Mouse (Mus musculus) intestine, embryonic 14.5 days (tissue): Measurements from ENCODE around the gene Fuca2. TPM values are rescaled to one million over a fixed set of nuclear protein-coding genes. Genes with fewer than 3 reads are reported as not detected.

Experiments
- ATAC-seq: fragments of 200-750 bp; cut with Nextera tagmentation; replicated peaks from 2 replicates; pipeline ENCODE4 v1.8.0; 2017; ENCODE audit warnings: low read depth, moderate number of reproducible peaks, moderate TSS enrichment, moderate library complexity; ENCODE audit not compliant: low FRiP score, low TSS enrichment
- DNase-seq: peaks from one replicate; pipeline ENCODE4 v3.0.0-alpha.2; 2018; ENCODE audit warnings: low spot score
- H3K27ac ChIP-seq: fragments of 300-500 bp; sonication (generic); 2 replicates; pipeline ENCODE4 v1.5.1; 2014; ENCODE audit warnings: low read depth, mild to moderate bottlenecking, control low read depth
- H3K27me3 ChIP-seq: fragments of 300-500 bp; sonication (generic); replicated peaks from 2 replicates; pipeline ENCODE4 v1.6.1; 2014; ENCODE audit warnings: low read length, control low read depth; ENCODE audit not compliant: control insufficient read depth, insufficient read depth
- H3K36me3 ChIP-seq: fragments of 300-500 bp; sonication (generic); 2 replicates; pipeline ENCODE4 v1.6.1; 2014; ENCODE audit warnings: low read length, control low read depth; ENCODE audit not compliant: control insufficient read depth, insufficient read depth
- H3K4me1 ChIP-seq: fragments of 300-500 bp; sonication (generic); replicated peaks from 2 replicates; pipeline ENCODE4 v1.6.1; 2014; ENCODE audit warnings: low read length, control low read depth, mixed read lengths; ENCODE audit not compliant: control insufficient read depth, insufficient read depth
- H3K4me2 ChIP-seq: fragments of 300-500 bp; sonication (generic); 2 replicates; pipeline ENCODE4 v1.6.1; 2014; ENCODE audit warnings: low read length
- H3K4me3 ChIP-seq: fragments of 300-500 bp; sonication (generic); 2 replicates; pipeline ENCODE4 v1.5.1; 2014; ENCODE audit warnings: low read depth, low read length, control low read depth, mixed read lengths
- H3K9ac ChIP-seq: fragments of 300-500 bp; sonication (generic); 2 replicates; pipeline ENCODE4 v1.6.1; 2014; ENCODE audit warnings: mild to moderate bottlenecking, low read length
- H3K9me3 ChIP-seq: fragments of 300-500 bp; sonication (generic); 2 replicates; pipeline ENCODE4 v1.6.1; 2016; ENCODE audit warnings: low read length, control low read depth; ENCODE audit not compliant: control insufficient read depth
- WGBS: fragments of 180-500 bp; shearing (Covaris S2); extraction: QIAGEN DNeasy Blood & Tissue Kit; methylation state at CpG from one replicate; pipeline ENCODE4 v1.1.7; 2014; 5-methylcytosine and 5-hydroxymethylcytosine counted together
- polyA plus RNA-seq: library from polyadenylated mRNA; unstranded; fragments of >200 nt; fragmentation: Nextera tagmentation; extraction: Ambion mirVana; gene quantifications from 2 replicates; pipeline ENCODE4 v1.2.1, GENCODE M21; 2014

Gene Fuca2
- polyA plus RNA-seq, 1 experiment from 2014 or later: 58.3 TPM

GRCm38 (mm10) chr10:13473833-13474567 is 25.3 kb upstream of the Fuca2 start, which contains the start of gene Phactr2:
Phactr2 (minus strand) TSS chr10:13474412.
- Histone ChIP-seq H3K36me3 (no peaks in the 10 kb centered on the region), H3K27ac (no peak within 1 kb of the TSS), H3K4me3 (peak within 1 kb of the TSS; percentile 46), H3K9me3 (no peaks in the 10 kb centered on the region), H3K9ac (peak within 1 kb of the TSS; percentile 66), H3K4me2 (peak within 1 kb of the TSS; percentile 83), H3K4me1 (peaks cover 9% of the 10 kb centered on the region), H3K27me3 (peaks cover 38% of the 10 kb centered on the region)
- DNase-seq (peak; percentile 84), ATAC-seq (peak; percentile 85)
- WGBS: under 1% methylated on average over 64 of the region's 71 CpGs

GRCm38 (mm10) chr10:13474568-13474955 is 24.8 kb upstream of the Fuca2 start:
- Histone ChIP-seq H3K4me3 (peak overlapping the region; percentile 46), H3K4me2 (peak overlapping the region; percentile 83), H3K9me3 (no peaks in the 10 kb centered on the region), H3K27me3 (peaks cover 38% of the 10 kb centered on the region), H3K4me1 (peaks cover 9% of the 10 kb centered on the region), H3K27ac (no peak overlapping the region), H3K36me3 (no peaks in the 10 kb centered on the region), H3K9ac (peak overlapping the region; percentile 66)
- peak; percentile 59 for ATAC-seq
- DNase-seq: peak; percentile 77
- 5% methylated on average over 10 of the region's 10 CpGs for WGBS

GRCm38 (mm10) chr10:13475121-13475520 is 24.2 kb upstream of the Fuca2 start:
- Histone ChIP-seq H3K9me3 (no peaks in the 10 kb centered on the region), H3K27ac (no peak overlapping the region), H3K36me3 (no peaks in the 10 kb centered on the region), H3K9ac (no peak overlapping the region), H3K27me3 (peaks cover 38% of the 10 kb centered on the region), H3K4me3 (peak overlapping the region; percentile 46; the same call in 1 of the 2 replicates), H3K4me2 (peak overlapping the region; percentile 83; the same call in 1 of the 2 replicates), H3K4me1 (peaks cover 9% of the 10 kb centered on the region)
- 27% methylated on average over 7 of the region's 7 CpGs for WGBS
- ATAC-seq (no peak), DNase-seq (no peak)

- H3K36me3 ChIP-seq: no peaks in the 10 kb centered on the region
- ATAC-seq (no peak), DNase-seq (no peak)
- peaks cover 9% of the 10 kb centered on the region for H3K4me1 ChIP-seq
- H3K4me2 ChIP-seq: no peak overlapping the region
- WGBS: 77% methylated on average over 6 of the region's 6 CpGs
- no peak overlapping the region for H3K4me3 ChIP-seq
- no peaks in the 10 kb centered on the region for H3K9me3 ChIP-seq
- no peak overlapping the region for H3K27ac ChIP-seq
- H3K27me3 ChIP-seq: peaks cover 21% of the 10 kb centered on the region; the same call in 1 of the 2 replicates
- H3K9ac ChIP-seq: no peak overlapping the region
Observed at GRCm38 (mm10) chr10:13479341-13479740, 20.0 kb upstream of the Fuca2 start.

GRCm38 (mm10) chr10:13485958-13486357 is 13.4 kb upstream of the Fuca2 start:
- Histone ChIP-seq H3K9ac (no peak overlapping the region), H3K4me1 (no peaks in the 10 kb centered on the region), H3K27ac (no peak overlapping the region), H3K4me3 (no peak overlapping the region), H3K36me3 (no peaks in the 10 kb centered on the region), H3K4me2 (no peak overlapping the region), H3K27me3 (no peaks in the 10 kb centered on the region), H3K9me3 (no peaks in the 10 kb centered on the region)
- no peak for DNase-seq
- ATAC-seq: no peak
- 72% methylated on average over 4 of the region's 4 CpGs for WGBS

- DNase-seq (no peak), ATAC-seq (no peak)
- no peaks in the 10 kb centered on the region for H3K9me3 ChIP-seq
- H3K4me1 ChIP-seq: no peaks in the 10 kb centered on the region
- WGBS: 77% methylated on average over 6 of the region's 6 CpGs
- H3K4me2 ChIP-seq: no peak overlapping the region
- no peaks in the 10 kb centered on the region for H3K27me3 ChIP-seq
- H3K4me3 ChIP-seq: no peak overlapping the region
- no peaks in the 10 kb centered on the region for H3K36me3 ChIP-seq
- no peak overlapping the region for H3K27ac ChIP-seq
- H3K9ac ChIP-seq: no peak overlapping the region
Observed at GRCm38 (mm10) chr10:13489671-13490070, 9.7 kb upstream of the Fuca2 start.

- no peak overlapping the region for H3K27ac ChIP-seq
- ATAC-seq (no peak), DNase-seq (no peak)
- no peaks in the 10 kb centered on the region for H3K27me3 ChIP-seq
- H3K9ac ChIP-seq: no peak overlapping the region
- H3K9me3 ChIP-seq: no peaks in the 10 kb centered on the region
- 89% methylated on average over 9 of the region's 9 CpGs for WGBS
- H3K4me3 ChIP-seq: no peak overlapping the region
- no peak overlapping the region for H3K4me2 ChIP-seq
- H3K4me1 ChIP-seq: no peaks in the 10 kb centered on the region
- H3K36me3 ChIP-seq: no peaks in the 10 kb centered on the region
Observed at GRCm38 (mm10) chr10:13493978-13494686, 5.2 kb upstream of the Fuca2 start.

GRCm38 (mm10) chr10:13496315-13496714 is 3.0 kb upstream of the Fuca2 start:
- no peak for DNase-seq
- Histone ChIP-seq H3K9me3 (no peaks in the 10 kb centered on the region), H3K27ac (no peak overlapping the region), H3K27me3 (no peaks in the 10 kb centered on the region), H3K4me3 (no peak overlapping the region), H3K4me2 (no peak overlapping the region), H3K4me1 (0 out of 2 replicates have a peak, but pooled peaks cover 2% of the 10 kb centered on the region), H3K36me3 (no peaks in the 10 kb centered on the region), H3K9ac (no peak overlapping the region)
- WGBS: 90% methylated on average over 3 of the region's 3 CpGs
- no peak for ATAC-seq
